Mouse (Mus musculus) pancreas, adult 10 weeks (tissue): Measurements from ENCODE around the gene Fgfr1op2. TPM values are rescaled to one million over a fixed set of nuclear protein-coding genes. Genes with fewer than 3 reads are reported as not detected.

Experiments
- polyA plus RNA-seq: library from polyadenylated mRNA; stranded (reverse); fragments of 350-450 nt; fragmentation: Illumina TruSeq; extraction: RNeasy Lipid Tissue Mini Kit (QIAGEN cat#74804); gene quantifications from one replicate; pipeline ENCODE4 v1.2.3, GENCODE M21; 2015; ENCODE audit warnings: low read depth, low replicate concordance; ENCODE audit not compliant: insufficient read depth

The Fgfr1op2 gene
- 23.1 TPM for polyA plus RNA-seq

DNA sequence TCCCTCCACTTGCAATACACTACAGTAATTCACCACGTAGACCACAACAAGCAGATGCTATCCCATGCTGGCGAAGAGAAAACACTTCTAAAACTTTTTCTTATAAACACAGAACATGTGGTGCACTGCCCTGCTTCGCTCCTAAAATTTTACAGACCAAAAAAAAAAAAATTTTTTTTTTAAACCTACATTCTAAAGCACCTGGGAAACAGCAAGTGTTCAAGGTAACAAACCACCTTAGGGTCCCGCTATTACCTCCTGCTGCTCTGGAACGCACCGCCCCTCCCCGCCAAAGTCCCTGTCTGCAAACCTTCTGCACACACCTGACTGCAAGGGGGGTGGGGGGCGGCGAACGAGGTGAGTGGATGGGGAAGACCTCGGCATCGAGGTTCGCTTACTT is at the start of gene Fgfr1op2:
Gene Fgfr1op2, plus strand, starts transcription at position 301 of the 400 bp plus-strand sequence.

DNA sequence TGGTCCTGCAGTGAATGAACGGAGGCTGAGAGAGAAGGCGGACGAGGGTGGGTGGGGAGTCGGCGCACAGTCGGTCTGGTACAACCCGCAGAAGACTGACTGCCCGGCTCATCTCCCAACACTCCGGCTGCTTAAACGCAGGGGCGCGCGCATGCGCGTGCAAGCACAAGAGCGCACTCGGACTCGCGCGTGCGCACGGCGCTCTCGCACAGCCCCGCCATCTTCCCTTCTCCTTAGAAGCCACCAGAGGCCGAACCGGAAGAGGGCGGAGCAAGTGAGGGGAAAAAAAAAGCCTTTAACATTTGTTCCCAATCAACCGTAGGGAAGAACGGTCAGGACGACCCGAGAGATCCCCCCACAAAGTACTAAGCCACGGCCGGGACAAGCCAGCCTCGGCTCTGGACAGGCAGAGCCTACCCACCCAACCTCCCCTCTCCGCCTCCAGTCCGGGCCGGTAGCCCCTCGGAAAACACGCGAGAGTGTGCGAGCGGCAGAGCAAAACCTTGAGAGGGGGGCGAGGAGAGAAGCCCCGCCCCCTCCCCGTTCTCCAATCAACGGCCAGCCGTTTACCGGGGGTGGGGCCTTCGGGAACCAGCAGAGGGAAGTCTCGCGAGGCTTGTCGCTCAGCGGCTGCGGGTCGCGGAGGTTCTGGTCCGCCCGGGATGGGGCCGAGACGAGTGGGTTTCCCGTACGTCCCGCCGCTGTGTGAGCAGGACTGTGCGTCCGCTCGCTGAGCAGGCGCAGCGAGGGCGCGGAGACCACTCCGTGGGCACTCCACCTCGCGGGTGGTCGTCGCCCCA is 507 bp downstream of the Fgfr1op2 start, which contains the start of gene Ints13:
Gene Ints13, minus strand, starts transcription at position 526 of the 800 bp plus-strand sequence.

GRCm38 (mm10) chr6:146642276-146643183 is 65.5 kb downstream of the Fgfr1op2 start, which contains the start of the genes Med21 and Tm7sf3:
Med21 (plus strand) TSS chr6:146642547.
Tm7sf3 (minus strand) TSS chr6:146642824.

Other genes starting within 250 kb of the Fgfr1op2 start
- gene Itpr2, start 75.0 kb upstream of the Fgfr1op2 start, polyA plus RNA-seq = 5.2 TPM
- 9.0 TPM for gene Ints13, start 632 bp downstream of the Fgfr1op2 start, polyA plus RNA-seq
- 14.3 TPM for gene Med21, start 65.3 kb downstream of the Fgfr1op2 start, polyA plus RNA-seq
- gene Tm7sf3, start 65.6 kb downstream of the Fgfr1op2 start, polyA plus RNA-seq = 5.2 TPM
- 2.5 TPM for gene Stk38l, start 147.8 kb downstream of the Fgfr1op2 start, polyA plus RNA-seq
- 6.5 TPM for gene Arntl2, start 218.9 kb downstream of the Fgfr1op2 start, polyA plus RNA-seq